Mouse (Mus musculus) intestine, embryonic 14.5 days (tissue): ENCODE measurements around the gene Aqp3. TPM values are rescaled to one million over a fixed set of nuclear protein-coding genes. Genes with fewer than 3 reads are reported as not detected.

Source experiments
- ATAC-seq: fragments of 200-750 bp; cut with Nextera tagmentation; replicated peaks from 2 replicates; pipeline ENCODE4 v1.8.0; 2017; ENCODE audit warnings: low read depth, moderate number of reproducible peaks, moderate TSS enrichment, moderate library complexity; ENCODE audit not compliant: low FRiP score, low TSS enrichment
- DNase-seq: peaks from one replicate; pipeline ENCODE4 v3.0.0-alpha.2; 2018; ENCODE audit warnings: low spot score
- H3K27ac ChIP-seq: fragments of 300-500 bp; sonication (generic); 2 replicates; pipeline ENCODE4 v1.5.1; 2014; ENCODE audit warnings: low read depth, mild to moderate bottlenecking, control low read depth
- H3K27me3 ChIP-seq: fragments of 300-500 bp; sonication (generic); replicated peaks from 2 replicates; pipeline ENCODE4 v1.6.1; 2014; ENCODE audit warnings: low read length, control low read depth; ENCODE audit not compliant: control insufficient read depth, insufficient read depth
- H3K36me3 ChIP-seq: fragments of 300-500 bp; sonication (generic); 2 replicates; pipeline ENCODE4 v1.6.1; 2014; ENCODE audit warnings: low read length, control low read depth; ENCODE audit not compliant: control insufficient read depth, insufficient read depth
- H3K4me1 ChIP-seq: fragments of 300-500 bp; sonication (generic); replicated peaks from 2 replicates; pipeline ENCODE4 v1.6.1; 2014; ENCODE audit warnings: low read length, control low read depth, mixed read lengths; ENCODE audit not compliant: control insufficient read depth, insufficient read depth
- H3K4me2 ChIP-seq: fragments of 300-500 bp; sonication (generic); 2 replicates; pipeline ENCODE4 v1.6.1; 2014; ENCODE audit warnings: low read length
- H3K4me3 ChIP-seq: fragments of 300-500 bp; sonication (generic); 2 replicates; pipeline ENCODE4 v1.5.1; 2014; ENCODE audit warnings: low read depth, low read length, control low read depth, mixed read lengths
- H3K9ac ChIP-seq: fragments of 300-500 bp; sonication (generic); 2 replicates; pipeline ENCODE4 v1.6.1; 2014; ENCODE audit warnings: mild to moderate bottlenecking, low read length
- H3K9me3 ChIP-seq: fragments of 300-500 bp; sonication (generic); 2 replicates; pipeline ENCODE4 v1.6.1; 2016; ENCODE audit warnings: low read length, control low read depth; ENCODE audit not compliant: control insufficient read depth
- WGBS: fragments of 180-500 bp; shearing (Covaris S2); extraction: QIAGEN DNeasy Blood & Tissue Kit; methylation state at CpG from one replicate; pipeline ENCODE4 v1.1.7; 2014; 5-methylcytosine and 5-hydroxymethylcytosine counted together
- polyA plus RNA-seq: library from polyadenylated mRNA; unstranded; fragments of >200 nt; fragmentation: Nextera tagmentation; extraction: Ambion mirVana; gene quantifications from 2 replicates; pipeline ENCODE4 v1.2.1, GENCODE M21; 2014

Gene Aqp3
- polyA plus RNA-seq, 1 experiment from 2014 or later = 0.96 TPM

- no peak overlapping the region for H3K9ac ChIP-seq
- ATAC-seq (no peak), DNase-seq (peak; percentile 75)
- no peaks in the 10 kb centered on the region for H3K4me1 ChIP-seq
- no peaks in the 10 kb centered on the region for H3K27me3 ChIP-seq
- H3K4me3 ChIP-seq = 0 out of 2 replicates have a peak overlapping the region, but pooled peaks have one; percentile 8
- no peaks in the 10 kb centered on the region for H3K36me3 ChIP-seq
- no peak overlapping the region for H3K27ac ChIP-seq
- 20% methylated on average over 16 of the region's 16 CpGs for WGBS
- H3K9me3 ChIP-seq = no peaks in the 10 kb centered on the region
- peak overlapping the region; percentile 36 for H3K4me2 ChIP-seq
Measured at GRCm38 (mm10) chr4:41063894-41064673, 33.9 kb downstream of the Aqp3 start.

DNA sequence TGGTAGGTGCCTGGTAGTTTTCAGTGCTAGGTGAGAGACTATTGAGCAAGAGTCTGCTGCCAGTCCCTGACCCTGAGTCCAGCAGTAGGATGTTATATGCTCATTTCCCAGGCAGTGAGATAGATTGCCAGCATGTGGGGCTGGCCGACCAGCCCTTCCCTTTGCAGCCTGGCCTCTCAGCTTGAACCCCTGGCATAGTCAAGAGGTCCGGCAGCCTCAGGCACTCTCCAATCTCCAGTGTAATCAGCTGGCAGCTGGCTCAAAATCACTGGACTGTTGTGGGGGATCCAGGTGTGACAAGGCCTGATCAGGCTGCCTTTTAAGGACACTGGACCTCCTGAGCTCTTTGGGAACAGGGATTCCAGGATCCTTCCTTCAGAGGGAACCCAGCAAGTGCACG lies 34.6 kb downstream of the Aqp3 start:
- Histone ChIP-seq H3K4me3 (no peak overlapping the region), H3K27ac (no peak overlapping the region), H3K4me1 (no peaks in the 10 kb centered on the region), H3K9ac (no peak overlapping the region), H3K36me3 (no peaks in the 10 kb centered on the region), H3K4me2 (no peak overlapping the region), H3K9me3 (no peaks in the 10 kb centered on the region), H3K27me3 (no peaks in the 10 kb centered on the region)
- no peak for ATAC-seq
- 63% methylated on average over 3 of the region's 3 CpGs for WGBS
- no peak for DNase-seq

- H3K4me2 ChIP-seq = no peak overlapping the region
- no peak overlapping the region for H3K4me3 ChIP-seq
- WGBS = 75% methylated on average over 6 of the region's 9 CpGs
- no peak for ATAC-seq
- no peaks in the 10 kb centered on the region for H3K9me3 ChIP-seq
- no peaks in the 10 kb centered on the region for H3K36me3 ChIP-seq
- no peak for DNase-seq
- H3K27me3 ChIP-seq = no peaks in the 10 kb centered on the region
- no peak overlapping the region for H3K9ac ChIP-seq
- no peak overlapping the region for H3K27ac ChIP-seq
- no peaks in the 10 kb centered on the region for H3K4me1 ChIP-seq
Measured at GRCm38 (mm10) chr4:41057361-41057760, 40.6 kb downstream of the Aqp3 start.

DNA sequence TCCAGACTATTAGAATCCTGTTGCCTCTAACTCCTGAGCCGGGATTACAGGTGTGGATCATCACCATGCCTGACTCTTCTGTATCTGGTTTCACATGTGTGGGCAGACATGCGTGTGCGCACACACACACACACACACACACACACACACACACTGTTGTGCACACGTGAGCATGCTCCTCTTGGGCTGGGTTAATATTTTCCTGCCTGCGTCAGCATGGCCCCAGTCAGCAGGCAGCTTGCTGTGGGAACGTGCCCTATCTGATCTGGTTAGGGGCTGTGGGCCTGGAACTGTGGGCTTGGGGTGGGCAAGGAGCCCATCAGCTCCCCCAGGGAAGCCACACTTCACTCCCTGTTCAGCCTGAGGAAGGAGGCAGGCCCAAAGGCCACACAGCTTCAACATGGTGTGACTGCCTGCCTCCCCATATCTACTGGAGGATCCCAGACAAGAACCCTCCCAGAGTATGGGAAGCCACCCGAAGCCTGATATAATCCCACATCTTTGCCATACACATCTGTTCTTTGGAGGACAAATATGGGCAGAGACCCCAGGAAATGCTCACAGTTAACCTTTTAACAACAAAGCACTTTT lies 41.1 kb downstream of the Aqp3 start:
- no peak overlapping the region for H3K9ac ChIP-seq
- H3K27ac ChIP-seq = no peak overlapping the region
- no peaks in the 10 kb centered on the region for H3K27me3 ChIP-seq
- H3K36me3 ChIP-seq = no peaks in the 10 kb centered on the region
- H3K4me3 ChIP-seq = no peak overlapping the region
- H3K4me2 ChIP-seq = no peak overlapping the region
- no peaks in the 10 kb centered on the region for H3K4me1 ChIP-seq
- ATAC-seq (no peak), DNase-seq (no peak)
- 59% methylated on average over 7 of the region's 7 CpGs for WGBS
- no peaks in the 10 kb centered on the region for H3K9me3 ChIP-seq

- H3K9me3 ChIP-seq = no peaks in the 10 kb centered on the region
- no peaks in the 10 kb centered on the region for H3K36me3 ChIP-seq
- H3K27me3 ChIP-seq = no peaks in the 10 kb centered on the region
- no peak overlapping the region for H3K4me3 ChIP-seq
- ATAC-seq (no peak), DNase-seq (no peak)
- H3K27ac ChIP-seq = no peak overlapping the region
- H3K4me1 ChIP-seq = no peaks in the 10 kb centered on the region
- no peak overlapping the region for H3K9ac ChIP-seq
- no peak overlapping the region for H3K4me2 ChIP-seq
- WGBS = 41% methylated on average over 1 of the region's 1 CpGs
Measured at GRCm38 (mm10) chr4:41056253-41056652, 41.7 kb downstream of the Aqp3 start.

DNA sequence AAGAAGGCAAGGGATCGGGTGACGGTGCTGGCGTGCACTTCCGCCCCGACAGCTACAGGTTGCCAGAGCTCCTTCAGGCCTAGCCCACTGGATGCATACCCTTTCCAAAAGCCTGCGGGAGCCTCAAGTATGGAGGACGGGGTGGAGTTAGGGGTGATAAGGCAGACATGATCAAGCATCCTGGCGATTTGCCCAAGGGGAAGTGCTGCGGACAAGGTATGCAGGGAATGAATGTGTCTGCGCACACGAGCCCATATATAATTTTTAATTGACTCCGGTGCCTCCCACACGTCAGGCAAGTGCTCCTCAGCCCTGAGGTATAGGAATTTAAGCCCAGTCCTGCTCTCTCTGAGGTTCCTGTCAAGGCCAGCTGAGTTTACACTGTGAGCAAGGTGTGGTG lies 42.9 kb downstream of the Aqp3 start:
- H3K9me3 ChIP-seq = no peaks in the 10 kb centered on the region
- DNase-seq (peak; percentile 55), ATAC-seq (peak; percentile 57)
- peak overlapping the region; percentile 12; the same call in 1 of the 2 replicates for H3K4me2 ChIP-seq
- WGBS = 48% methylated on average over 13 of the region's 13 CpGs
- no peaks in the 10 kb centered on the region for H3K27me3 ChIP-seq
- H3K9ac ChIP-seq = no peak overlapping the region
- H3K4me3 ChIP-seq = no peak overlapping the region
- no peak overlapping the region for H3K27ac ChIP-seq
- H3K4me1 ChIP-seq = no peaks in the 10 kb centered on the region
- no peaks in the 10 kb centered on the region for H3K36me3 ChIP-seq

GRCm38 (mm10) chr4:41051781-41052180 lies 46.2 kb downstream of the Aqp3 start:
- ATAC-seq = no peak
- DNase-seq = no peak
- Histone ChIP-seq H3K9me3 (no peaks in the 10 kb centered on the region), H3K27me3 (no peaks in the 10 kb centered on the region), H3K4me1 (no peaks in the 10 kb centered on the region), H3K27ac (no peak overlapping the region), H3K4me2 (no peak overlapping the region), H3K4me3 (no peak overlapping the region), H3K36me3 (no peaks in the 10 kb centered on the region), H3K9ac (no peak overlapping the region)
- WGBS = 89% methylated on average over 7 of the region's 7 CpGs

- no peak overlapping the region for H3K4me3 ChIP-seq
- H3K9ac ChIP-seq = no peak overlapping the region
- no peaks in the 10 kb centered on the region for H3K27me3 ChIP-seq
- no peaks in the 10 kb centered on the region for H3K36me3 ChIP-seq
- WGBS = 35% methylated on average over 16 of the region's 16 CpGs
- peak; percentile 22 for ATAC-seq
- DNase-seq = peak; percentile 94
- H3K4me1 ChIP-seq = no peaks in the 10 kb centered on the region
- H3K27ac ChIP-seq = no peak overlapping the region
- H3K4me2 ChIP-seq = 0 out of 2 replicates have a peak overlapping the region, but pooled peaks have one; percentile 8
- H3K9me3 ChIP-seq = no peaks in the 10 kb centered on the region
Measured at GRCm38 (mm10) chr4:41050726-41051675, 47.0 kb downstream of the Aqp3 start.
